Mouse (Mus musculus) CH12.LX (cell line): ENCODE results near the gene T2.

Experiments
- CTCF ChIP-seq, 2 experiments: IDR thresholded peaks in 1 of 2; conservative IDR thresholded peaks in 1 of 2; 2 replicates each; pipeline ENCODE4 v1.5.1; 2011 to 2012; ENCODE audit warnings: low read depth in 2 of 2, low read length in 2 of 2, improper control_type of control experiment in 1 of 2, inconsistent platforms in 1 of 2, mild to moderate bottlenecking in 1 of 2, moderate library complexity in 1 of 2
- EP300 ChIP-seq: IDR thresholded peaks from 2 replicates; pipeline ENCODE4 v1.6.1; 2011; ENCODE audit warnings: low read length, improper control_type of control experiment
- IRF4 ChIP-seq: IDR thresholded peaks from 2 replicates; pipeline ENCODE4 v1.6.1; 2014; ENCODE audit warnings: low read depth, mild to moderate bottlenecking, inconsistent platforms, low read length, improper control_type of control experiment
- USF1 ChIP-seq: IDR thresholded peaks from 2 replicates; pipeline ENCODE4 v1.6.1; 2014; ENCODE audit warnings: low read depth, mild to moderate bottlenecking, inconsistent platforms, low read length, improper control_type of control experiment

DNA sequence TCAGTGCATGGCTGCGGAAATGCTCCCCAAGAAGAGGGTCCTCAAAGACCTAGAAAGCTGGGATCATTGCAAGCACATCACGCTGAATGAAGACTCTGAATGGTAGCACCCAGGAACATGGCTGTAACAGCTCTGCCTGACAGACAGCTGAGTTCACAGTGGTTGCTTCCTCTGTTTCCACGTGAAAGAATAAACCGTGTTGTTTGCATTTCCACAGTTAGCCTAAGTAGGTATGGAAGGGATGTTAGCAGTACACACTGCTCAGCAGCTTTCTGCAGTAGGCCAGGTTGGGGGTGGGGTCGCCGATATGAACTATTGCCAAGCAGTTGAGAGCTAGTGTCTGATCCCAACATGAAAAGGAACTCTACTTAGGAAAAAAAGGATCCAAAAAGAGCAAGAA lies at the start of gene T2:
- TF ChIP-seq EP300: no peak
- no peak for TF ChIP-seq CTCF (conservative IDR thresholded peaks at IDR 0.05 in 1 of 2, IDR thresholded peaks at IDR 0.05 in 1 of 2; ENCODE audit: low read depth in 2 of 2, low read length in 2 of 2)
- no peak for TF ChIP-seq USF1
- TF ChIP-seq IRF4: no peak
